Mouse (Mus musculus): Measurements from ENCODE around the gene Spry2.

Gene Spry2

GRCm38 (mm10) chr14:105892941-105893622 lies 3.5 kb downstream of the Spry2 start:
- DNase-seq (ENCODE audit: low read depth, low spot score), result no peak

- DNase-seq (ENCODE audit: low read depth, low spot score), result no peak
These were observed 5.9 kb downstream of the Spry2 start for GRCm38 (mm10) chr14:105890516-105891231.

DNA sequence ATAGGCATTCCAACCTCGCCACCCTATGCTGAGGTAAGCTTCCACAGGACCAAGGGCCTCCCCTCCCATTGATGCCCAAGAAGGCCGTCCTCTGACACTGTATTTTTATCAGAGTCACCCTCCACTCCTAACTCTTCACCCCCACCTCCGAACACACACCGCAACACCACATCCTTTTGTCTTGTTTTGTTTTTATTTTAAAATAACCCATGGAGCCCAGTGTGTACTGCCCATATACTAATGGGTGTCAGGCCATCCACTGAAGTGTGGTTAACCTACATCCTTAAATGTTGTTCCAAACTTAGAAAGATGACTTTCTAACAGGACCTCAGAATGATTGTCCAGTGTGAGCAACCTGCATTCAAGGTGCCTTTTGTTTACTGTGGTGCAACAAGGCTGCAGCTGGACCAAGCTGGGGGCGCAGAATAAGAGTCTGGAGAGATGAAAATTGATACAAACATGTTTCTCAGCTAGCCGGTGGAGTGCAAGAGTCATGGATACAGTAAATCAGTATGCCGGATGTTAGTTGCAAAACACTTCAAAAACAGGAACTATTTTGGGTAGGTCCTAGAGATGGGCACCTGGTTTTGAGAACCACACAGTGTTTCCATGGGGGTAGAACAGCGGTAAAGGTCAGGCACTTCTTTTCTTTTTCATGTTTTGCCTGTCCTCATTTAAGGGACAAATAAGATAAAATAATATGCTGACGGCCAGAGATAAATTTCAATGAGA lies 9.8 kb downstream of the Spry2 start:
- no peak for DNase-seq (ENCODE audit: low read depth, low spot score)

DNA sequence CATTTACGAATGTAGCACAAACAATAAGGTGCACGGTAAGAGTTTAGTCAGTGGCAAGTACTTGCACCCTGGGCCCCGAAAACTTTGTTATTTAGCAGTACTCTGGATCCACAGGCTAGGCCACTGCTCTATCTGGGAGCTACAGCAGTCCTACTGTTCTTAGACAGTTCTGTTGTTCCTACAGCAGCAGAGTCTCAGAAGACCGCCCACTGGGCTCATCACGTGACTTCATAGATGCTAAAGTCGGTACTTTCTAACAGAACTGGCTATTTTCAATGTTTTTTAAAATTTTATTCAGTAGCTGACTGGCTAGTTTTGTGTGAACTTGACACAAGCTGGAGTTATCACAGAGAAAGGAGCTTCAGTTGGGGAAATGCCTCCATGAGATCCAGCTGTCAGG lies 11.4 kb downstream of the Spry2 start:
- DNase-seq (ENCODE audit: low read depth, low spot score), result no peak

GRCm38 (mm10) chr14:105883215-105883614 lies 13.4 kb downstream of the Spry2 start:
- no peak for DNase-seq (ENCODE audit: low read depth, low spot score)

DNA sequence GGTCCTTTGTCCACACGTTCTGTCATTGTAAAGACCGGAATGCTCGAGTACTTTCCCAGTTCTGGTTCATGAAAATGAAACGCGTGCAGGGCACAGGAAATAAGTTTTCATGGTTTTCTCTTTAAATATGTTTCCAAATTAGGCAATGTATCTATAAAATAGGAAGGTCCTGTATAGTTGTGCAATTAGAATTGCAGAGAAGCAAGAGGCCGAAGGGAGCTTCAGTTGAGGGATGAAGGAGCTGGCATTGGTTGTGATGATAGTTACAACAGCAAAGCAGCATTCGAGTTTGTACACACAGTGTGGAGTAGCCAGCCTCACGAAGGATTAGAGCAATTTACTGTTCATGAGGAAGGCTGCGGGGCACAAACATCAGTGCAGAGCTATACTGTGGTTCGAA lies 18.3 kb downstream of the Spry2 start:
- no peak for DNase-seq (ENCODE audit: low read depth, low spot score)

DNA sequence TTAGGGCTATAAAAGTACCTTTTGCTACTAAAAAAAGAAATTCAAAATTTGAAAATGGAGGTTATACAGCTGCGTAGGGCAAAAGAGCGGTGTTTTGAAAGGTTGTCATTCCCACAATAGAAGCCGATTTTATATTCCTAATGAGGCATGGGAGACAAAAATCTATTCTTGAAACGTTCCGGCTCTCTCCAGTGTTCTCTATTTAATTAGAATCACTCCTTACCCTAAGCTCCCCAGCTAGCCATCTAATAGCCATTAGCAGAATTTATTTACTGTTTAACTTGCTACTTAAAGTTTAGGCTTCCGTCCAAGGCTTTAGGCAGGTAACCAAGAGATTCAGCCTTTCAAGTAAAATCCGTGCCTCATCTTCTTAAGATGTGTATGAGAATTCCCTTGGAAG lies 20.2 kb downstream of the Spry2 start:
- DNase-seq (ENCODE audit: low read depth, low spot score), result no peak

GRCm38 (mm10) chr14:105870370-105870936 lies 26.2 kb downstream of the Spry2 start:
- no peak for DNase-seq (ENCODE audit: low read depth, low spot score)

- DNase-seq (ENCODE audit: low read depth, low spot score), result no peak
These were observed 31.2 kb downstream of the Spry2 start for GRCm38 (mm10) chr14:105865381-105865938.

- no peak for DNase-seq (ENCODE audit: low read depth, low spot score)
These were observed 34.4 kb downstream of the Spry2 start for GRCm38 (mm10) chr14:105862199-105862598.

GRCm38 (mm10) chr14:105860920-105861319 lies 35.7 kb downstream of the Spry2 start:
- DNase-seq (ENCODE audit: low read depth, low spot score), result no peak

DNA sequence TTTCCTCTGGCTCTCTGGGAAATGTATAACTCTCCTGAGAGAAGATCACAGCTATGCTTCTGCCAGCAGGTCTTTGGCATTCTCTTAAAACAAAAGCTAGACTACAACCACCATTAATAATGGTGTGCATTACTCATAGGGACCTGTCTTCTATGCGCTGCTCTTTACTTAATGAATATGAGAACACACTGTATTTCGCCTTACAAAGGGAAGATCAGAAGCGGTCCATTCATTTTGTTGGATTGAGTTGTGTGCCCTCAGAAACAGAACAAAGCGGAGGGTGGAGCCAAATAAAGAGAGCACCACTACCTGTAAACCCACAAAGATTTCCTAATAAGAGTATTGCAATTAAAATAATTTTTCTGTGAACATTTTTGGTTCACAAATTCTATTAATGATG lies 36.3 kb downstream of the Spry2 start:
- DNase-seq (ENCODE audit: low read depth, low spot score), result no peak

DNA sequence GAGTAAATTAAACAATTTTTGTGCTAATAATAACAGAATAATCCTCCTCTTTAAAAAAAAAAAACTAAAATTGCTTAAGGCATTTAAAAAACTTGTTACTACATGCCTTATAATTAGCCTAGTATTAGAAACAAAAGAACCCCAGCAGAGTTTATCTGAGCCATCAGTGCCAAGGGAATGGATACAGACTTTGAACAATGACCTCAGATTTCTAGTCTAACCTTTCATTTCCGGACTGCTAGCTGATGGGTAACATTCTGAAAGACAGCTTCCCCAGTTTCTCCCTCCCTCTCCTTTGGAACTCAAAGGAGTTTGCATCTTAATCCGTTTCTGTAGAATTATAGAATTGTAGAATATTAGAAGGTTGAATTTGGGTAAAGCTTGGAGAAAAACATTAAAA lies 36.7 kb downstream of the Spry2 start:
- no peak for DNase-seq (ENCODE audit: low read depth, low spot score)

- DNase-seq (ENCODE audit: low read depth, low spot score), result no peak
These were observed 37.3 kb downstream of the Spry2 start for GRCm38 (mm10) chr14:105859368-105859767.

- DNase-seq (ENCODE audit: low read depth, low spot score), result no peak
These were observed 37.7 kb downstream of the Spry2 start for GRCm38 (mm10) chr14:105858935-105859334.

DNA sequence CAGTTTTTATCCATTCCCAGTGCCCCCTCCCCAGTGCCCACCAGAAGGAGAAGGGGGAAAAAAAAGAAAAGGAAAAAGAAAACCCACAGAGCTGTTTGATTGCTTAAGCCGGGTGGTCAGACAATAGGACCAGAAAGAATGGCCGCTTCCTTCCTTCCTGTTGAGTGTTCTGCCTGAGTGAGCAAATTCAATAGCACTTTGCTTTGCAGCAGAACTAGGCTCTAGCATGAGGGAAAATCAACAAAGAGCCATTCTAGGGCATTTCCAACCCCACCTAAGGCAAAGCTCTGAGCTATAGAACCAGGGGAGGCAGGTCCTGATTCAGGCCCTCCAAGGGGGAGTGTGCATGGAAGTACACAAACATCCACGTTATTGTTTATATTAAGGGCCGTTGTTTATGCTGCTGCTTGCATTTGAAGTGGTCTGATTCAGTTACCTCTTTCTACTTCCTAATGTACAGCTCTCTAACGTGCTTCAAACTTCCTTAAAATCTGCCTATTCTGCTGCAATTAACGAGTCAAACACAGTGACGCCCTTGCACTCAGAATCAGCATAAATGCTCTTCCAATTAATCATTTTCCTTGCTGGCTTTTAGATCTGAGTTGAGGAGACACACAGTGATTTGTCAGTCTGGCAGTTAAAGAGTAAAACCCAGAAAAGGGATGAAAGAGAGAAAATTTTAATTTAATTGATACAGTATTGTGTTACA lies 45.1 kb downstream of the Spry2 start:
- peak; percentile 13 for DNase-seq (ENCODE audit: low read depth, low spot score)
